Mouse (Mus musculus) ES-E14 (cell line): ENCODE data around the gene Podnl1.

Source experiments
- CHD2 ChIP-seq: IDR thresholded peaks from 2 replicates; pipeline ENCODE4 v1.6.1; 2014; ENCODE audit warnings: mild to moderate bottlenecking, low read depth, low read length, inconsistent platforms
- HCFC1 ChIP-seq: IDR thresholded peaks from 2 replicates; pipeline ENCODE4 v1.6.1; 2012; ENCODE audit warnings: low read length, inconsistent platforms, borderline replicate concordance; ENCODE audit not compliant: insufficient read depth
- ZC3H11A ChIP-seq: IDR thresholded peaks from 2 replicates; pipeline ENCODE4 v1.6.1; 2012; ENCODE audit warnings: low read depth, mild to moderate bottlenecking, inconsistent platforms, low read length, borderline replicate concordance

DNA sequence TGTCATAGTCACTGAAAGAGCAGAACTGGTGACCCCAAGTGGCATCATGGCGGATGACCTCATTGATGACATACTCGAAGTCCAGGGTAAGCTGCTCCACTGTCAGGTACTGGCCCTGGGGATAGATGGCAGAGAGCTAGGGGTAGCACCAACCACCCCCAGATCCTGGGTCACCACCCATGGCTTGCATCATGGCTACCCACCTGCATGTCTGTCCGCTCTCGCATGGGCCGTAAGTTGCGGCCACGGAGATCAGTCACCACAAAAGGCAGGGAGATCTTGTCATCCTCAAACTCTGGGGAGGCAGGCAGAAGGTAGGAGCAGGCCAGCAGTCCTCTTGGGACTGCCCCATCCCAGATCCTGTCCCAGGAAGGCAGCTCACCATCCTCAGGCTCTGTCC is 27.4 kb upstream of the Podnl1 start:
- TF ChIP-seq HCFC1: no peak
- TF ChIP-seq ZC3H11A: no peak
- TF ChIP-seq CHD2: no peak
